In genomic region chr4:34522846-34523245, GRCm38 (mm10) we compare ENCODE assay signal across 10 mouse cellular contexts. TPM values are rescaled to one million over a fixed set of nuclear protein-coding genes. Genes with fewer than 3 reads are reported as not detected.
DNase-seq lines count a peak whose midpoint lies in the region; ATAC-seq and TF ChIP-seq lines count a peak whose summit lies in the region.
"Had no signal": no experiment of that assay in that cellular context is flagged by ENCODE, and none has a peak within 500 bp of the region (broad histone marks: within the 10 kb centered on the region; RNA-seq: fewer than 3 reads in every experiment).

No protein-coding gene starts in this region.

- no peak for ATAC-seq in heart, embryonic 12.5 days (ENCODE audit: insufficient number of reproducible peaks, low FRiP score)
- ATAC-seq in G1E (ENCODE audit: extremely low read depth, insufficient number of reproducible peaks, low FRiP score, poor library complexity, severe bottlenecking) = peak; percentile 15; the same call in 1 of the 2 replicates
- no peak for ATAC-seq in megakaryocyte progenitor cell, adult 5-6 weeks (replicated peaks; ENCODE audit: poor library complexity)

- no peaks in the 10 kb centered on the region for H3K27me3 ChIP-seq in heart, embryonic 12.5 days (replicated peaks)
- peaks cover 15% of the 10 kb centered on the region; the same call in 1 of the 2 replicates for H3K27me3 ChIP-seq in G1E (ENCODE audit: insufficient read depth, low read length)
- H3K27me3 ChIP-seq: megakaryocyte, embryonic 14.5 days had no signal

- WGBS in heart, embryonic 12.5 days = 70% methylated on average over 3 of the region's 3 CpGs

- no peak for TF ChIP-seq CTCF in G1E (IDR thresholded peaks at IDR 0.05; ENCODE audit: low read depth, low read length)

- no peaks in the 10 kb centered on the region for H3K4me1 ChIP-seq in heart, embryonic 12.5 days (replicated peaks)
- H3K4me1 ChIP-seq in G1E (ENCODE audit: insufficient read depth, low read depth, low read length) = peaks cover under 1% of the 10 kb centered on the region; the same call in 1 of the 2 replicates

- no peak overlapping the region for H3K27ac ChIP-seq in heart, embryonic 12.5 days (ENCODE audit: poor library complexity, severe bottlenecking)

- 0 out of 2 replicates have a peak, but pooled peaks cover 5% of the 10 kb centered on the region for H3K9me3 ChIP-seq in heart, embryonic 12.5 days (replicated peaks)
- H3K9me3 ChIP-seq in G1E (replicated peaks) = no peaks in the 10 kb centered on the region

- no peak overlapping the region for H3K4me2 ChIP-seq in heart, embryonic 12.5 days

- H3K9ac ChIP-seq in heart, embryonic 12.5 days = no peak overlapping the region

- H3K36me3 ChIP-seq in heart, embryonic 12.5 days = no peaks in the 10 kb centered on the region
- H3K36me3 ChIP-seq in G1E (replicated peaks) = no peaks in the 10 kb centered on the region

- H3K4me3 ChIP-seq in heart, embryonic 12.5 days = no peak overlapping the region
- H3K4me3 ChIP-seq in G1E (ENCODE audit: low read depth, low read length) = no peak overlapping the region
- H3K4me3 ChIP-seq: megakaryocyte, embryonic 14.5 days had no signal

- peak; percentile 93 for DNase-seq in heart, adult 11 months
- no peak for DNase-seq in G1E (ENCODE audit: low spot score)
- DNase-seq in cerebellum, adult 8-10 months = peak; percentile 82
- DNase-seq in left cerebral cortex, adult 18-20 months (ENCODE audit: low spot score in 2 of 2) = peak; percentile 55 to 56
- no peak for DNase-seq in kidney, postnatal 14 days
- no peak for DNase-seq in testis, postnatal 14 days (ENCODE audit: low spot score)
- DNase-seq: kidney, adult 9 months had no signal

RNA-seq across cellular contexts. Expression of gene Akirin2, which starts 27.9 kb away (rescaled TPM):
- 61.3 and 63.2 TPM in 2 replicates for polyA plus RNA-seq in heart, embryonic 12.5 days (2016; fragmentation: Nextera tagmentation; extraction: Ambion mirVana)
- 66.6 and 80.4 TPM in 2 replicates for total RNA-seq in G1E (2014; fragmentation: Nextera tagmentation)
- total RNA-seq in G1E (2017) = 64.5 and 74.8 TPM in 2 replicates
- 68.1 and 90.5 TPM in 2 replicates for polyA plus RNA-seq in G1E (2012)
- 100 to 1,000 TPM; 111 to 112 TPM for total RNA-seq in left cerebral cortex, adult 18-20 months (2021)
- 48.9 and 56.4 TPM in 2 replicates for total RNA-seq in megakaryocyte progenitor cell, adult 5-6 weeks (2015)
- 43.6 and 45.2 TPM in 2 replicates for total RNA-seq in megakaryocyte progenitor cell, adult 5-6 weeks (2017)

Comparison
In these comparisons a context has a peak if more than half of its experiments do, and no peak if none do; other contexts are left out.
1. DNase-seq: peak in heart, adult 11 months (single experiment), cerebellum, adult 8-10 months (single experiment) and left cerebral cortex, adult 18-20 months (2 of 2); none in G1E (single experiment), kidney, postnatal 14 days (single experiment) and testis, postnatal 14 days (single experiment).